Mouse (Mus musculus) left cerebral cortex, postnatal 14 days (tissue): ENCODE data around the gene Smad1. TPM values are rescaled to one million over a fixed set of nuclear protein-coding genes. Genes with fewer than 3 reads are reported as not detected.

Experiments
- DNase-seq, 2 experiments: peaks; one replicate each; pipeline ENCODE4 v3.0.0; 2021 to 2022; ENCODE audit warnings: low spot score in 2 of 2, mixed read lengths in 1 of 2
- intact Hi-C: fragments of 180-260 bp; cut with DNase I; formaldehyde crosslinking; loops from one replicate; pipeline ENCODE4 v1.15.1; 2025
- total RNA-seq, 2 experiments: library from RNA; stranded (reverse); gene quantifications; 2 replicates each; pipeline ENCODE4 v1.2.3; 2021

The Smad1 gene
- total RNA-seq, 2 experiments from 2014 or later, result 31.6 to 33.7 TPM

DNA sequence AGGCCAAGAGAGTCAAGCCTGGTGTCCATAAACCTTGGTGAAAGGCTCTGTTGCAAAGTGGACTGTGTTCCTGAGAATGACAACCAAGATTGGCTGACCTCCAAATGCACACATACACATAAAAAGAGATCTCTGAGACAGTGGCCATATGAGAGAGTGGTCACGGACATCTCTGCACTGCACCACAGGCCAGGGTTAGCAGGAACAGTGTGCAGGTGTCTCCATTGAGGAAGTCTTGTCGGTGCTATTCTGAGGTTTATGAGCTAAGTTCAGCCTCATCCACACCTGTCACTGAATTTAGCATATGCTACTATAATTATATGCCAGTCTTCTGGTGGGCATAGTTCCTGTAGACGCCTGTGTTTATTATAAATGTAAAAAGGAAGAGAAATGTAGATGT is 33.6 kb downstream of the Smad1 start:
- no peak for DNase-seq
- intact Hi-C loops, result no loop called here

DNA sequence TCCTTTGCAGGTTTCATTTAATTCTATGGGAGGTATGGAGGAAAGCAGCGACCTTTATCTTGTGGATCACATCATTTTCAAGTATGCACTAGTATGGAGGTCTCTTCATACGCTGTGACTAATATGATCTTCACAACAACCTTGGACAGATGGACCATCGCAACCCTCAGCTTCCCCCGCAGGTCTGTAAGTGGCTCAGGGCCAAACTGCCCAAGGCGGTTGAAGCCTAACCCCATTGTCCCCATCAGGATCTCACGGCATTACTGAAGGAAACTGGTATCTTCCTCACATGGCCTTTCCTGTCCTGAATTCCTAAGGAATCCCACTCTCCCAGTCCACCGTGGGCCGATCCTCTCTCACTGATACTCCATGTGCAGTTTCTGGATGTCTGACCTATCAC is 34.5 kb downstream of the Smad1 start:
- no peak for DNase-seq
- intact Hi-C loops, result no loop called here

DNA sequence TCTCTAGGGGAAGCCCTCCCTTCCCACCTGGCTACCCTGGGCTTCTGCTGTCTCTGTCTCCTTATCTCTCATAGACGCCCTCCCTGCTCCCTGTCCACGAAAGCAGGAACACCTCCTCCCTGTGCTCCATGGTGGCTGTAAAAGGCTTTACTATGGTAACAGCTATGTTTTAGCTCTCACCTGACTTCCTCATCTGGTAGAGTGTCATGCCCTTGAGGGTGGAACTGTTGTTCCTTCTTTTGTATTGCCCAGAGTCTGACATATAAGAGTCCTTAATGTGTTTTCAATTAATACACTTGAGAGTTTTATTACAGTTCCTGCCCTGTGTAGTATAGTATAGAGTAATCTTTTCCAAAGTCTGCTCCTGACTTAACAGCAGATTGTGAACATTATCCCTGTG is 36.9 kb downstream of the Smad1 start:
- DNase-seq, result no peak
- intact Hi-C loops, result no loop called here

DNA sequence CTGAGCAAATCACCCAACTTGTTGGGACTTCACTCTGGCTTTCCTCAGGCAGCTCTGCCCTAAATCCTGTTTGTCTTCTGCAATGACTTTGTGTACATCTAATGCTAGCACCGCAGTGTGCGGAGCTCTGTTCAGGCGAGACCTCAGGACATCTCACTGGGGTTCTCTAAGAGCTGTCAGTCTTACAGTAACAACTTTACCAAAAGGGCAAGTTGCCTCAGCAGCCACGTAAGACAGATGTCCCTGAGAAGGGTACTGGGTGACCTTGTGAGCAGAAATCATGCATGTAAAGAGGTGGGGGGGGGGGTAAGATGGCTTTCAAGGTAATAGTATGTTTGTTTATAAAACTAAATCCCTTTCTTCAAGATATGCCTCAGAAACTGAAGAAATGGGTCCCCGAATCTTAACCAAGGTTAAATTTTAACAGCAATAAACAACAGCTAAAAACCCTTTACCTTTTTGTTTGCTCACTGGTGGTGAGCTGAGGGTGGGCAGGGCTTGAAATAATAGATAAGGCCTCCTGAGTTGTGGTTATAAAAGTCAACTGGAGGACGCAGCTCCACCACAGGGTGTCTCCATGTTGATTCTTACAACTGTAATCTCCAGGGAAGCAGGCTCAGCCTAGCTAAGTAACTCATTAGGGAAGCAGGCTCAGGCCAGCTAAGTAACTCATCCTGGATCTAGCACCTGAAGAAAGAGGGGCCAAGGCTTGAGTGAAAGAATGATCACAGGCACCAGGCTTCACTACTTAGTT is 38.4 kb downstream of the Smad1 start:
- intact Hi-C loops, result no loop called here
- DNase-seq, result no peak

DNA sequence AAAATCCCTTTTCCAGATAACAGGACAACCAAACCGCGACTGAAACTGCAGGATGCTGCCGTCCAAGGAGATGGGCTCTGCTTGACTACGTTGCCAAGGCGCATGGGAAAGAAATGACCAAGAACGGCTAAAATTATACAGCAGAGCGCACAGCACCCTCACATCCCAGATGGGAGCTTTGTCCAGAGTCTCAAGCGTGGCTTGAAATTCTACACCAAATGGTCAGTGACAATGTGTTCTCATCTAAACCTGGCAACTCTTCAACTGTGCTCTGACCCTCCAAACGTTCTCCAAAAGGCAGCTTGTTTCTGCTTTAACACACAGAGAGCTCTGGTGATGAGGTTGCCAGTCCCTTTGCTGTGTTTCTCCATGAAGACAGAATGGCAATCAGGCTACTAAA is 39.0 kb downstream of the Smad1 start:
- no peak for DNase-seq
- intact Hi-C loops, result no loop called here

DNA sequence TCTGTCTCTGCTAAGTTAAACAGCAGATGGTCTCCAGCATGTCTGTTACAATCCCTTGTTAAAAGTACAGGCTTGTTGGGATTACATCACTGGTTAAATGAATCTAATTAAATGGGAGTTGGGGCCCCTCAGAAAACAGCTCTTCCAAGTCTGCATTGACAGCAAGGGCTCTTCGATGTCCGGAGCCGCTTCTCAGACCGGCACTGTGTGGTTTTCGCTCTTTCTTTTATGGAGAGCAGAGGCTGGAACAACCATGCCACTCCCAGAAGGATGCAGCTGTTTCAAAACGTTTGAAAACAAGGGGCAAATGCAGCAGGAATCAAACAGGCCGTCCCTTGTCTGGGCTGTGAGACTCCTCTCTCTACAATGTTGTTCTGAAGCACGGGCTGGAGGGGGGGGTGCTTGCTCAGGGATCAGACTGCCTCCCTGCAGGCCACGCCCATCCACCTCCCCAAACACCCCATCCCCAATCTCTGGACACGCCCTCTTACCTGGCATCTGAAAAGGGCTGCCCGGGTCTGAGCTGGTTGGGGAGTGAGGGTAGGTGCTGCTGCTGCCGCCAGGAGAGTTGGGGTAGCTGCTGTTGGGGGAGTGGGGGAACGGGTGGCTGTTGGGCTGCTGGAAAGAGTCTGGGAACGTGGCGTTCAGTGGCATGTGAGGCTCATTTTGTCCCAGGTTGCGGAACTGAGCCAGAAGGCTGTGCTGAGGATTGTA is 43.4 kb downstream of the Smad1 start:
- no peak for DNase-seq
- intact Hi-C loops, result loop anchor here (5.0 kb wide), 1 partner anchor 41 kb away; the partner anchor contains the start of gene Smad1

DNA sequence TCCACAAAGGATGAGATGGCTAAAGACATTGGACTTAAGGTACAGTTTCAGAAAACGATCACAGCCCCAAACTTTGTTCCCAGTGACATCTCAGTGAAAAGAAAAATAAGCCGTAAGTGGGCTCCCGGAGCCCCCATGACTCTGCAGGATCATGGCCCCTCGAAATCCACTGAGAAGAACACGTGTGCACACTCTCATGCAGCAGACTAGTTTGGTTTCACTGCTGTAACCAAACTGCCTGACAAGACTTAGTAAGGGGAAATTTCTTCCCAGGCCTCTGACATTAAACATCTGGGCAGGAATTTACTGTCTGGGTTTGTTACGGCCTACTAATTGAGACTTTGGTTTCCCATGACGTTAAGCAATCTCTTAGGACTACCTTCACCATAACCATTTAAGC is 45.3 kb downstream of the Smad1 start:
- intact Hi-C loops, result no loop called here
- no peak for DNase-seq

DNA sequence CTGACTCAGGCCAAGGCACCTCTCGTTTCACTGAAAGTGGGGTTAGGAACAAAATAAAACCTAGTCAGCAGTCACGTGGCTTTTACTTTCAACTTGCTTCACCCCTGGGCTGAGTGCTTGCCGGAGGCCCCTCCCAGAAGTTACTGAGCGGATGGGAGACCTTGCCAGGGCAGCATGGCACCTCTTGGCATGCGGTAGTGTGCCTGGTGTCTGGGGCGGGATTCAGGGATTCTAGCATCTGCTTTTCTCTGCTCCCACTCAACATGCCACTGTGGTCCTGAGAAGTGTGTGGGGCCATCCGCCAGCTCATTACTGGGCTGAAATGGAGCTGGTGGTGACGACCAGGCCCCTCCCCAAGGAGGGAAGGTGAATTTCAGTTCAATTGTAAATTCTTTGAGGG is 47.4 kb downstream of the Smad1 start:
- intact Hi-C loops, result no loop called here

DNA sequence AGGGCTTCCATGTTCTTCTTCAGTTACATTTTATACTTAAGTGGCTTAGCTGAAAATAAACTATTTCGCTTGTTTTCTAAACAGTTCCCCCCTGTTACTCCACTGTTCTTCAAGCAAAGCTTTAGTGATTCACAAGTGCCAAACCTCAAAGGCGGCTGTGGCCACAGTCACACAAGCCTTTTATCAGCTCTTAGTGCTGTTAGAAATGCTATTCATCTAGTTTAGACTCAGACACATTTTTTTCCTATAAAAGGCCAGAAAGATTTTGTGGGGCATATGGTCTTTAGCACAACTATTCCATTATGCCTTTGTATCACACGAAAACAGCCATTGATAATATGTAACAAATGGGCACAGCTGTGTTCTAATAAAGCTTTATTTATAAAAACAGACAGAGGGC is 48.5 kb downstream of the Smad1 start:
- DNase-seq, result no peak
- intact Hi-C loops, result no loop called here

More for the DNA sequence above, 47.4 kb downstream of the Smad1 start:
- no peak for DNase-seq

DNA sequence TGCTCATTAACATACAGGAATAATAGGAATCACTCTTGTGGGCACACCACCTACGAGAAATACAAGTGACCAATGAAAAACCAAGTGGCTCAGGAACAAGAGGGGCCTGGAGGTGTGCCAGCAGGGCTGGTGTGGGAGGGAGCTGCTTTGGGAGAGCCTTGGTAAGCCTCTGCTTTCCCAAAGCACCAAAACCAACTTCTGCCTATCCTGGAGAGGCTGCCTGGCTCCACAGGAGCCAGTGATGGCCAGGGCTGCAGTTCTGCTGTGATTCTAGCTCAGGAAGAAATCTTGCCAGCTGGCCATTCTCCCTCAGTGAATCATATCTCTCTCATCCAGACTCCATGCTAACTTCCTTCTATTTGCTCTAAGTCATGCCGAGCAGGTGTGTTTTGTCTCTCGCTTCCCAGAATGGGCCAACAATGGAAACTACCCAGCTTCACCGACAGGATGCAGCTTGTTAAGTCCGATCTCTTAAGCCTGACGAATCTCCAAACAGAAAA is 49.2 kb downstream of the Smad1 start:
- intact Hi-C loops, result no loop called here
- peak; percentile 55 to 80 for DNase-seq

DNA sequence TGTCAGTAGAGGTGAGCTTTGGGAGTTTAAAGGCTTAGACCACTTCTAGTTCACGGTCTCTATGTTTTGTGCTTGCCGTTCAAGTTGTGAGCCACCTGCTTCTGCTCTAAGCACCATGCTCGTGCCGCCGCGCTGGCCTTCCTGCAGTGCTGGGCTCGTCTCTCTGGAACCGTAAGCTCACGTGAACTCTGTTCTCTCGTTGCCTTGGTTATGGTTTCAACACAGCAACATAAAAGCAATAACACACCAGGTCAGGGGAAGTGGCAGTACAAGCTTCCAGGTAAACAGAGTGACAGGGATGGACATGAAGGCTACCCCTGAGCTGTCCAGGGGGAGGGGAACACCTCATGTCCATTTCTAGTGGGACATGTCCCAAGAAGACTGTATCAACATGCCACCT is 52.9 kb downstream of the Smad1 start:
- intact Hi-C loops, result loop anchor here (5.0 kb wide), 1 partner anchor 49 kb away; no protein-coding TSS in a partner anchor
- no peak for DNase-seq

DNA sequence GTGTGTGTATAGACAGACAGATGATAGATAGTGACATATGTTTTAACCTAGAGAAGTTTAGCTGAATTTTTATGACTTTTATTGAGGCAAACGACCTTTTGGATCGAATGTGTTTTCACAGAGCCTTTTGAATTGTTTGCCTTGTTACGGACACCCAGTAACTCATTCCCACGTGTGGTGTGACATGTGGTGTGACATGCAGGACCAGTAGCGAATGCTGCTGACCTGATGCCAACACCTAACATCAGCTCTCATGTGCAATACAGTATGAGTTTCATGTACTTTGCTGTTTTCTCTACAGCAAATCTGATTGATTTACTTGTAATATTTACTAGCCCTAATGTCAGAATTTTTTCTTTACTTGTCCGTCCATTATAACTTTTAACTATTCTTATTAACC is 53.5 kb downstream of the Smad1 start:
- intact Hi-C loops, result loop anchor here (5.0 kb wide), 1 partner anchor 49 kb away; no protein-coding TSS in a partner anchor
- no peak for DNase-seq

DNA sequence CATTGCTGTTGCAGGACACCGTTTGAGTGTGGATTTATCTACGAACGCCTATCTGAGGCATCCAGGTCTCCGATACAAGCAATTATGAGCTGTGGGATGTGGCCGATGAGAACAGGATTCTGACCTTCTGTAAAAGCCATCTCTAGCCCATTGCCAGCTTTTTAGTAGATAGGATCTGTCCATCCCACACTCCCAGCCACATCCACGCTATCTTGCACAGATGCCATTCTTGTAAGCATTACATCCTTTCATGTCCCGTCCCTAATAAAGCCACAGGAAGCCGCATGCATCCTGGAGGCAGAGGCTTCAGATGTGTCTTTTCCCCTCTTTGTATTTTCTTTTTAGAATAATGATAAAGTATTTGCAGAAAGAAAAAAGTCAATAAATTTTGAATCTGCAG is 58.1 kb downstream of the Smad1 start:
- intact Hi-C loops, result no loop called here
- DNase-seq, result no peak

DNA sequence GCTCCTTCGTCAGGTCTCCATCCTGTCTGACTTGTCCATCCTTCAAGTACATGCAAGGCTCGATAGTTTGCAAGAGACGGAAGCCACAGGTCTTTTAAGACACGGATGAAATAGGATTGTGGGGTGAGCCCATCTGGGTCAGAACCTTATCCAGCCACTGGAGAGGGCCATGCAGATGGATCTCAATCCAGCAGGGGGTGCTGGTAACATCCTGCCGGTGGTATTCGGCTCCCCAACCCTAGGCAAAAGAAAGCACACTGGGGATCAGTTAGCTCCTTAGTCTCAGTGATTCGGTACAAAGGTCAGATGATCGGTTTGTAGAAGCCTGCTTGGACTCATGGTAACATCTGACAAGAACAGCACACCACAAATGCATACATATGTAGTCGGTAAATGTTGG is 59.8 kb downstream of the Smad1 start:
- intact Hi-C loops, result loop anchor here (10.0 kb wide), 1 partner anchor 155 kb away; no protein-coding TSS in a partner anchor

DNA sequence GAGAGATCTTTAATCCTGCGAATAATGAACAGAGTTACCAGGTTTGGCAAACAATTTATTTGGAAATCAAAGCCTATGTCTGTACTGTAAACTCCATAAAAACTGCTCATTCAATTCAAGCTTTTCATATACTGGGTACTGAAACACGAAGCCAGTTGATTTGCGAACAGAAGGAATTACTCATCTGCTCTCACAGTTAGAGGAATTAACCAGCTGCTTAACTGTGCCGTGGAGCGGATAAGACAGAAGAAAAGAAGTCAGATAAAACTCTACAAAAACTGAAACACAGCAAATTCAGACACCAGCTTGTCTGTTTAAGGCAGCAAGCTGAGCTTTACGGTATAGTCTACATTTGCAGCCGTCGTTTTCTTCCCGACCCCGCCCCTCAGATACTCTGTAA is 60.7 kb downstream of the Smad1 start:
- DNase-seq, result no peak
- intact Hi-C loops, result loop anchor here (10.0 kb wide), 1 partner anchor 156 kb away; no protein-coding TSS in a partner anchor

More for the DNA sequence above, 59.8 kb downstream of the Smad1 start:
- peak in 1 of 2 experiments; percentile 41 for DNase-seq

DNA sequence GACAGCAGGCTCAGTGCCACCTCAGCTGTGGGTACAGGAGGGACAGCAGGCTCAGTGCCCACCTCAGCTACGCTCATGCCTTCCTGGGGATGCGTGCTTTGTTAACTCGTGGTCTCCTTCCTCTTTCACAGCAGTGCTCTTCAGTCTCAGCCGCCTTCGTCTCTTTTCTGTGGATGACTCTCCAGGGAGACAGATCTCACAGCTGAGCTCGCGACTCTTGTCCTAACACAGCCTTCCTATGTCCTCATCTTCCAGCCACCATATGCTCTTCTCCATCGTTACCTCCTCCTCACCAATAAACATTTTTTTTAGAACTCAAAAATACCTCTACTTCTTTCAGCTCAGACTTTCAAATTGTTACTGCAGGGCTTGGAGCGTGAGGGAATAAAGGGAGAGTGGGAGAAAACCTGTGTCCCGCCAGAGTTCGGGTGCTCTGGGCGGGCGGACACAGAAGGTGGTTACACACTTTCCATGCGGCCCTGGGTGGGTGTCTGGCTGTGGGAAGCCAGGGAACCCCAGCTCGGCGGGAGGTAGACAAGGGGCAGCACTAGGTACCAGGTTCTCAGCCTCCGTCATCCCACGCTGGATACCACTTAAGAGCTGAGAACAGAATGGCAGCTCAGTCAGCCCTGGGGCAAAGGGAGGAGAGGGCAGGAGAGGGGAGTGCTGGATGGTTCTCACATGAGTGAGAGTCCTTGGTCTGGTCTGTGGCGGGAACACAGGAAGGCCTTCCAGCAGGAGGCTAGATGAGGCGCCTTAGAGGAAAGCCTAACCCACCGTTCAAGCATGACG is 67.0 kb downstream of the Smad1 start:
- intact Hi-C loops, result loop anchor here (10.0 kb wide), 1 partner anchor 162 kb away; no protein-coding TSS in a partner anchor
- no peak for DNase-seq

DNA sequence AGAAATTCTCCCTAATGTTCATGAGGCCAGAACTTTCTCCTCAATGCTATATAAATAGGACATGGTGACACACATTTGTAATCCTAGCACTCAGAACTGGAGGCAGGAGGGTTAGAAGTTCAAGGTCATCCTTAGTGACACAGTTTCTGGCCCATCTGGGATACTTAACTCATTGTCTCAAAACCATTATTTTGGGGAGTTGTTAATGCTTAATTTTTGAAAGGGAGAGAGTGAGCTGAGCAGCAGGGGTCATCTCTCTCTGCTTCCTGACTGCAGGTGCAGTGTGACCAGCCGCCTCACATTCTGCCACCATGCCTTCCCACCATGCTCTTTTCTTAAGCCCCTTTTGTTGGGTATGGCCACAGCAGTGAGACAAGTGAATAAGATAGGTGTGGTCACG is 67.7 kb downstream of the Smad1 start:
- intact Hi-C loops, result loop anchor here (10.0 kb wide), 1 partner anchor 163 kb away; no protein-coding TSS in a partner anchor
- DNase-seq, result no peak

DNA sequence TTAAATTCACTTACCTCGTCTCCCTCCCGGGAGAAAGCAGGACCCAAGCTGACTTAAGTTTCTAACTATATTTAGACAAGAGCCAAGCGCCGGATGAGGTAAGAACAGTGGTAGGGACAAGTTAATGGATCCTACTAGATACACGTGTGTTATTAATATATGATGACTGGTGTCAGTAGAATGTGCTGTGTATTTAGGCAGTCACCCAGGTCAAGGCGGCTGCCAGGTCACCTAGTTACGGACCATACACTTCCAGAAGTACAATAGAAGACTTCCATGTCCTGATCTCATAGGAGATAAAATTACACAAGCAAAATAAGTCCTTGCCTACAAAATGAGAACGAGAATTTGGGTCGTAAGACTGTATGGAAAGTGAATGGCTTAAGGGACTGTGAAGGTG is 68.3 kb downstream of the Smad1 start:
- no peak for DNase-seq
- intact Hi-C loops, result loop anchor here (10.0 kb wide), 1 partner anchor 164 kb away; no protein-coding TSS in a partner anchor

DNA sequence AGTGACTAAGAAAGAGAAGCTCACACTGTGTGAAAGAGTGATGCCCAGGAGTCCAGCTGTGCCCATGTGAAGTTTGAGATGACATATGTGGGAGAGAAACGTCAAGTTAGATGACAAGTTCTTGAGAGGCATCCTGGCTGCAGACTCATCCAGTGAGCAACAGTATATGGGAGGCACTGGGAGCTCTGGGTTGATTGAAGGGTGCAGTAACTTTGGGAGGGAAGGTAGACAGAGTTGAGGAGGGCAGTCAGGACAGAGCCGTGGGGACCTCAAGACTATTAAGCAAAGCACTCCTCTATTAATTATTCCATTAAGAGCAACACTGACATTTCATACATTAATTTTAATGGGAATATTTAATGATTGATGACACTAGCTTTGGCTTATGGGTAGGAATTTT is 69.6 kb downstream of the Smad1 start:
- intact Hi-C loops, result loop anchor here (10.0 kb wide), 1 partner anchor 165 kb away; no protein-coding TSS in a partner anchor

DNA sequence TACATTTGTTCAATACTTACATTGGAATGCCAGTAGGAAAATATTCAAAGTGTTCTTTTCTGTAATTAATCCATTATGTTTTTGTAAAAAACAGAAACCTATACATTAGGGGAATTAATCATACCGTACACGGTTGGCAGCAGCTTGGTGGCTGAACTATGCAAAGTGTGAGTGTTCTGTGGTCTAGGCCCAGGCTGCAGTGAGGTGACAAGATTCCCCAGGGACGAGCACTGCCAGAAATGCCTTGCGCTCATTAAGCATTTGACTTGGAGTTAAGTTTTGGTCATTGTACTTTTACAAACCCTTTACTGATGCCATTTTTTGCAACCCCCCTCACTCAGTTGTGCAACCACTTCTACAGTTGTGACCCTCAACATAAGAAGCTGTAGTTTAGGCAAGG is 70.1 kb downstream of the Smad1 start:
- intact Hi-C loops, result no loop called here
- no peak for DNase-seq

More for the DNA sequence above, 69.6 kb downstream of the Smad1 start:
- no peak for DNase-seq
